Mouse (Mus musculus): ENCODE measurements at regions not wholly inside any gene's neighbourhood (a gene's known extent, or its start where the extent isn't known, plus 50 kb on each side); places are given as distances from the start of the nearest gene placed in this dataset.

DNA sequence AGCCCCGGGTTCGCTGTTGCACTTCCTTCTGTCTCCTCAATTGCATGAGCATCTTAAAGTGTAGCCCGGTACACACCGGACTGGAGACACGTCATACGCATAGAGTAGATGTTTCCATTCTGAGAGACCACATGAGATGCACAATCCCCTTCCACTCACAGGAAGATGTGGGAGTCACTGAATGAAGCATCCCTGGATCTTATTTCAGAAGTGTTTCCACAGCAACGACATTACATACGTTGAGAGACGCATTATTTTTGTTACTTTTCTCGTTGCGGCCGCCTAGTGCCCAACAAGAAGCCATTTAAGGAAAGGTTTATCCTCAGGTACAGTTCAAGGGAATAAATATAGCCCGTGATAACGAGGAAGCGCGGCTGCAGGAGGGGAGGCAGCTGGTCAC is 88.4 kb upstream of the Mc3r start:
- DNase-seq = no peak
- no peak overlapping the region for H3K27ac ChIP-seq (ENCODE audit: insufficient read depth, low read depth, low read length)
- H3K4me3 ChIP-seq (ENCODE audit: insufficient read depth, low read depth, low read length) = no peak overlapping the region
- no peaks in the 10 kb centered on the region for H3K4me1 ChIP-seq (ENCODE audit: control insufficient read depth, insufficient read depth, low read length)
- no peaks in the 10 kb centered on the region for H3K27me3 ChIP-seq (replicated peaks; ENCODE audit: control insufficient read depth, insufficient read depth, low read length)
- H3K36me3 ChIP-seq (ENCODE audit: control insufficient read depth, insufficient read depth, low read length) = no peaks in the 10 kb centered on the region
- no peak for TF ChIP-seq CTCF (conservative IDR thresholded peaks at IDR 0.05; ENCODE audit: insufficient read depth, insufficient read length, low read depth, low read length)
- WGBS = 70% methylated on average over 16 of the region's 16 CpGs

DNA sequence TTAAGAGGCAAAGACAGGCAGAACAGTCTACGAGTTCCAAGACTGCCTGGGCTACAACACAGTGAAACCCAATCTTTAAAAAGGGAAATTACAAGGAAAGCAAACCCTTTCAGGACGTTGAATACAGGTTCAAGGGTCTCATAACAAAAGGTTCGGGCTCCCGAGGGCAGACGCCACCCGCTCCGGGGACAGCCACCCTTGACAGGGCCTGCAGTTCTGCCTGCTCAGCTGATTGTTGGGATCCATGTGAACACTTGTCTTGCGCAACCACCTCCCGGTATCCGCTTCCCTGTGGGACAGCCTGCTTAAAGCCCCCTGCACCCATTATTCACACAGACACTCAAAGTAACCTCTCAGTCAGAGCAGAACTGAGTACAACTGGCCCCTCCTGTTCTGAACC is 70.9 kb upstream of the Mc3r start:
- WGBS = 81% methylated on average over 10 of the region's 10 CpGs
- DNase-seq = no peak

DNA sequence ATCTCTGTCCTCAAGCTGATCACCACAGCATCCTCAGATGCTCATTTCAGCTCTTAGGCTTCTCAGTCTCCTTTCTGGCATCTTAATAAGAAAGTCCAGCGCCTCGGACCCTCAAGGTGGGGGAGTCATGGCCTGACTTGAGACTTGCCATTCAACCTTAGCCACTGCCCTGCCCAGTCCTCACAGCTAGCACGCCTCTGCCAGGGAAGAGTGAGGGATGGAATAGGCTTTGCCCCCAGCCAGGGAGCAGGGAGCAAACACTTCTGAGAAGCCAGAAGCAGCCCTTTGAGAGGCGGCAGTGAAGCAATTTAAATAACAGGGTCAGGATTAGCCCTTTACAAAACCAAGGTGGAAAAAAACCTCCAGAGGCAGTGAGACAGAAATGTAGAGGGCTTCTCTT is 69.0 kb upstream of the Mc3r start:
- no peak for DNase-seq

More for the DNA sequence above, 70.9 kb upstream of the Mc3r start:
- no peak overlapping the region for H3K27ac ChIP-seq (ENCODE audit: insufficient read depth, low read depth, low read length)
- no peak overlapping the region for H3K4me3 ChIP-seq (ENCODE audit: insufficient read depth, low read depth, low read length)
- TF ChIP-seq POLR2A (IDR thresholded peaks at IDR 0.05; ENCODE audit: low read depth, low read length) = no peak
- no peak for TF ChIP-seq CTCF (conservative IDR thresholded peaks at IDR 0.05; ENCODE audit: insufficient read depth, insufficient read length, low read depth, low read length)
- no peaks in the 10 kb centered on the region for H3K36me3 ChIP-seq (ENCODE audit: control insufficient read depth, insufficient read depth, low read length)
- H3K4me1 ChIP-seq (ENCODE audit: control insufficient read depth, insufficient read depth, low read length) = no peaks in the 10 kb centered on the region
- H3K27me3 ChIP-seq (replicated peaks; ENCODE audit: control insufficient read depth, insufficient read depth, low read length) = no peaks in the 10 kb centered on the region

DNA sequence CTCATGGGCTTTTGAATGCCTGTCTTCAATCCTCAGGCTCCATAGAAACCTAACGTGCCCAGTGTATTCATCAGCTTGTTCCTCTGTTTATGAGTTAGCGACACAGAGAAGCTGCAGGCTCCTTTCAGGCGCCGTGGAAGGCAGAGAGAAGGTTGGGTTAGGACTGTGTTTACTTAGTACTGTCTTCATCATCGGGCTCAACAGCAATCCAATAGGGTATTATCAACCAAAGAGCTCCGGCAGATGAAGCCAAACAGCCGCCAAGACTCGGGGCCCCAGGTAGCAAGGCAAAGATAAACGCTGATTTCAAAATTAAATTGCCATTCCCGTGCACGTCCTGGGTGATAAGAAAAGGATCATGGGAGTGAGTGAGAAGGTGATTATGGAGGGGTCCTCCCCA is 50.5 kb upstream of the Mc3r start:
- H3K36me3 ChIP-seq (ENCODE audit: control insufficient read depth, insufficient read depth, low read length) = no peaks in the 10 kb centered on the region
- WGBS = 83% methylated on average over 11 of the region's 11 CpGs
- no peak overlapping the region for H3K4me3 ChIP-seq (ENCODE audit: insufficient read depth, low read depth, low read length)
- no peak for TF ChIP-seq CTCF (conservative IDR thresholded peaks at IDR 0.05; ENCODE audit: insufficient read depth, insufficient read length, low read depth, low read length)
- no peak for TF ChIP-seq POLR2A (IDR thresholded peaks at IDR 0.05; ENCODE audit: low read depth, low read length)
- DNase-seq = no peak
- no peaks in the 10 kb centered on the region for H3K27me3 ChIP-seq (replicated peaks; ENCODE audit: control insufficient read depth, insufficient read depth, low read length)
- H3K4me1 ChIP-seq (ENCODE audit: control insufficient read depth, insufficient read depth, low read length) = no peaks in the 10 kb centered on the region
- H3K27ac ChIP-seq (ENCODE audit: insufficient read depth, low read depth, low read length) = no peak overlapping the region

More for the DNA sequence above, 69.0 kb upstream of the Mc3r start:
- H3K27ac ChIP-seq (ENCODE audit: insufficient read depth, low read depth, low read length) = no peak overlapping the region
- TF ChIP-seq POLR2A (IDR thresholded peaks at IDR 0.05; ENCODE audit: low read depth, low read length) (no peak), CTCF (conservative IDR thresholded peaks at IDR 0.05; ENCODE audit: insufficient read depth, insufficient read length, low read depth, low read length) (no peak)
- WGBS = 62% methylated on average over 4 of the region's 4 CpGs
- no peaks in the 10 kb centered on the region for H3K27me3 ChIP-seq (replicated peaks; ENCODE audit: control insufficient read depth, insufficient read depth, low read length)
- H3K4me3 ChIP-seq (ENCODE audit: insufficient read depth, low read depth, low read length) = no peak overlapping the region
- no peaks in the 10 kb centered on the region for H3K4me1 ChIP-seq (ENCODE audit: control insufficient read depth, insufficient read depth, low read length)
- no peaks in the 10 kb centered on the region for H3K36me3 ChIP-seq (ENCODE audit: control insufficient read depth, insufficient read depth, low read length)

Data from kidney, adult 2 months (tissue).